Mouse (Mus musculus): ENCODE measurements around the gene Chid1. TPM values are rescaled to one million over a fixed set of nuclear protein-coding genes. Genes with fewer than 3 reads are reported as not detected.

Chid1 gene
- polyA plus RNA-seq, 1 experiment from 2014 or later = 52.6 TPM

DNA sequence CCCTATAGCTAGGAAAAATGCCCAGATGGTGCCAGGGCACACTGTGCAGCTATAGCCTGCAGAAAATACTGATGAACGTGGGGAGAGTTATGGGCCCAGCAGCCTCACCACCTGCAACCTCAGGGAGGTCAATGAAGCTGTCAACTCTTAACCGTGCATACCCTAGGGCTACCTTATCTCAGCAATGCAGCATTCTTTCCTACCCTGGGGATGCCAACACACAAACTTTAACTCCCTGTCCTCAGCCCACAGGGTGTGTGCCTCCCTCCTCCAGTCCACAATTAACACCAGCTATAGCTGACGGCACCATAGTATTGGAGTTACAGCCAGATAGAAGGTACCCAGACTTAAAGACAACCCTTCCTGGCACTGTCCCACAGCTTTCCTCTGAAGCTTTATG is 20.7 kb downstream of the Chid1 start:
- Histone ChIP-seq H3K27ac (no peak overlapping the region), H3K4me3 (replicated peaks) (no peak overlapping the region), H3K36me3 (no peaks in the 10 kb centered on the region; the same call in 1 of the 2 replicates), H3K4me2 (replicated peaks) (no peak overlapping the region), H3K9me3 (no peaks in the 10 kb centered on the region), H3K9ac (no peak overlapping the region), H3K4me1 (replicated peaks) (no peaks in the 10 kb centered on the region), H3K27me3 (replicated peaks) (no peaks in the 10 kb centered on the region)
- ATAC-seq = no peak
- WGBS = 79% methylated on average over 3 of the region's 3 CpGs

DNA sequence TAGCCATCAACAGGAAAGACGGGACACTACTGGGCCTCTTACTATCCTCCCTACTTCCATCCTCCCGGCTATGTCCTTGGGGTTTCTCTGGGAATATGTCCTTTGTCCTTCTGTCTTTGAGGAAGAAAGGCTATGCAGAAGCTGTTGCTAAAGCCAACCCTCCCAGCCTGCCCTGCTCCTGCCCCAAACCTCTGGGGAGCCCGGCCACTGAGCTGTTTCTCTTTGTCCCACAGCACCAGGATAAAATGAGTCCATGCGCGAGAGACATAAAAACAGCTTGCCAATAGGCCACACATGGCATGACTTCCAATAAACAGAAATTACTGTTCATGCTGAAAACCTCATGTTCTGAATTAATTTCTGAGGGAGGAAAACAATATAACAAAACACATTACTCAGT is 21.4 kb downstream of the Chid1 start:
- Histone ChIP-seq H3K9me3 (no peaks in the 10 kb centered on the region), H3K27me3 (replicated peaks) (no peaks in the 10 kb centered on the region), H3K4me3 (replicated peaks) (no peak overlapping the region), H3K9ac (no peak overlapping the region), H3K27ac (no peak overlapping the region), H3K36me3 (no peaks in the 10 kb centered on the region; the same call in 1 of the 2 replicates), H3K4me1 (replicated peaks) (no peaks in the 10 kb centered on the region), H3K4me2 (replicated peaks) (no peak overlapping the region)
- ATAC-seq = no peak
- 92% methylated on average over 5 of the region's 5 CpGs for WGBS

DNA sequence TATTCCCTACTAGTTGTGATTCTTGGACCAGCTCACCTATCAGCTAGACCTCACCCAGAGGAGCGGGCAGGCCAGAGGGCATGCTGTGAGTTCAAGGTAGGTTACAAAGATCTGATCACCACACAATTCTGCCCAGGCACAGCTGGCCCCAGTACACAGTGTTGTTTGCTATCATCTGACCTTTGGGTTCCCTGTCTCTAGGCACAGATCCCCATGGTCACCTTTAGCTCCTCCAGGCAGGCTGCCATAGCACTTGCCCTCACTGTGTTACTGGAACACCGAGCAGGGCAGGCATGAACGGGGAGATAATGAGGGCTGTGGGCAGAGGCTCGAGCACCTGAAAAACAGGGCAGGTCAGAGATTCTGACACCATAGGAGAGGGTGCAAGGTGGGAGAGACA is 22.0 kb downstream of the Chid1 start:
- H3K4me2 ChIP-seq (replicated peaks) = no peak overlapping the region
- H3K4me1 ChIP-seq (replicated peaks) = no peaks in the 10 kb centered on the region
- H3K27ac ChIP-seq = no peak overlapping the region
- no peaks in the 10 kb centered on the region; the same call in 1 of the 2 replicates for H3K36me3 ChIP-seq
- WGBS = 80% methylated on average over 4 of the region's 4 CpGs
- no peaks in the 10 kb centered on the region for H3K9me3 ChIP-seq
- H3K9ac ChIP-seq = no peak overlapping the region
- H3K4me3 ChIP-seq (replicated peaks) = no peak overlapping the region
- no peaks in the 10 kb centered on the region for H3K27me3 ChIP-seq (replicated peaks)
- no peak for ATAC-seq

DNA sequence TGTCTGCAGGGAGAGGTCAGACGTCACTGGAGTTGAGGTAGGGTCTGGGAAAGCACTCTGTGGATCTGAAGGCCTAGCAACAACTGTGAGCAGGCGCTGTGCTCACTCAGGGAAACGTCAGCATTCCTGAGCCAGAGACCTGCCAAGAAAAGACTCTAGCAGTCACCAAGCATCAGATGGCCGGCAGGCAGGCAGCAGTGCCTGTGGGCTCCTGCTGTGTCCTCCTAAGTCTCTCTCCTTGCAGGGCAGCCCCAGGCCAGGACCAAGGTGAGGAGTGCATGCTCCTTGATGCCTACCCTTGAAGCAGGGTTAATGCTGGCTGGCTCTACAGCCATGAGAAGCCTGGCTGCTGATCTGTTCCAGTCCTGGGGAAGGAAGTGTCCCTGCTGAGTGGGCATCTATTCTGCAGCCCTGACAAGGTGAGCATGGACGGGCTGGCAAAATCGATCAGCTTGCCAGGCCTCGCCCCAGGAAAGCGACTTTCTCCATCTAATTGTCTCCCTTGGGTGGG is 28.9 kb downstream of the Chid1 start:
- Histone ChIP-seq H3K27me3 (replicated peaks) (no peaks in the 10 kb centered on the region), H3K4me3 (replicated peaks) (no peak overlapping the region), H3K27ac (no peak overlapping the region), H3K9me3 (no peaks in the 10 kb centered on the region), H3K9ac (no peak overlapping the region), H3K4me2 (replicated peaks) (no peak overlapping the region), H3K4me1 (replicated peaks) (0 out of 2 replicates have a peak, but pooled peaks cover 2% of the 10 kb centered on the region), H3K36me3 (no peaks in the 10 kb centered on the region)
- no peak for ATAC-seq
- 74% methylated on average over 8 of the region's 8 CpGs for WGBS

DNA sequence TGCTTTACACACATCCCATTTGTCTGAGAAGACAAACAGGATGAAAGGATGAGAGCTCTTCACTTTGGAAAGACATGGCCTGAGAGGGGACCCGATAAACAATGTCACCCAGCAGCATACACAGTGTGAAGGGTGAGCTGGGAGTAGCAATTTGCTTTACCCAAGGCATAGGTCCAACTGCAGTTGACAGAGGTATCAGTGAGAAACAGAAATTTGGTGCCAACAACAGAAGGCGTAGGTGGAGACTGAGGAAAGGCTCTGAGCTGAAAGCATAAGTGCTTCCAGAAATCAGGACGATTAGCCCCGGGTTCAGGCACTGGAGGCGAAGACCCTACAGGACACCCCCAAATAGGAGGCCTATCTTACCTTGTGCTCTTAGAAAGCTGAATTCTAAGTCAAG is 29.5 kb downstream of the Chid1 start:
- Histone ChIP-seq H3K9ac (no peak overlapping the region), H3K27me3 (replicated peaks) (no peaks in the 10 kb centered on the region), H3K27ac (no peak overlapping the region), H3K4me2 (replicated peaks) (no peak overlapping the region), H3K4me3 (replicated peaks) (no peak overlapping the region), H3K4me1 (replicated peaks) (0 out of 2 replicates have a peak, but pooled peaks cover 4% of the 10 kb centered on the region), H3K36me3 (no peaks in the 10 kb centered on the region), H3K9me3 (no peaks in the 10 kb centered on the region)
- no peak for ATAC-seq
- 90% methylated on average over 5 of the region's 5 CpGs for WGBS

DNA sequence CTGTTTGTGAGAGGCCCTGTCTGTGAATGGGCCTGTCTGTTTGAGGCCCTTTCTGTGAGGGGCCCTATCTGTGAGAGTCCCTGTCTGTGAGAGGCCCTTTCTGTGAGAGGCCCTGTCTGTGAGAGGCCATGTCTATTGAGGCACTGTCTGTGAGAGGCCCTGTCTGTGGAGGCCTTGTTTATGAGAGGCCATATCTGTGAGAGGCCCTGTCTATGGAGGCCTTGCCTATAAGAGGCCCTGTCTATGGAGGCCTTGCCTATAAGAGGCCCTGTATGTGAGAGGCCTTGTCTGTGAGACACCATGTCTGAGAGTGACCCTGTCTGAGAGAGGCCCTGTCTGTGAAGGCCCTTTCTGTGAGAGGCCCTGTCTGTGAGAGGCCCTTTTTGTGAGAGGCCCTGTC is 31.5 kb downstream of the Chid1 start:
- H3K9ac ChIP-seq = no peak overlapping the region
- peak overlapping the region; percentile 23; the same call in 1 of the 2 replicates for H3K27ac ChIP-seq
- H3K4me1 ChIP-seq (replicated peaks) = 0 out of 2 replicates have a peak, but pooled peaks cover 4% of the 10 kb centered on the region
- no peak overlapping the region for H3K4me3 ChIP-seq (replicated peaks)
- no peak overlapping the region for H3K4me2 ChIP-seq (replicated peaks)
- H3K36me3 ChIP-seq = no peaks in the 10 kb centered on the region
- ATAC-seq = peak; percentile 84
- H3K27me3 ChIP-seq (replicated peaks) = no peaks in the 10 kb centered on the region
- no peaks in the 10 kb centered on the region for H3K9me3 ChIP-seq

DNA sequence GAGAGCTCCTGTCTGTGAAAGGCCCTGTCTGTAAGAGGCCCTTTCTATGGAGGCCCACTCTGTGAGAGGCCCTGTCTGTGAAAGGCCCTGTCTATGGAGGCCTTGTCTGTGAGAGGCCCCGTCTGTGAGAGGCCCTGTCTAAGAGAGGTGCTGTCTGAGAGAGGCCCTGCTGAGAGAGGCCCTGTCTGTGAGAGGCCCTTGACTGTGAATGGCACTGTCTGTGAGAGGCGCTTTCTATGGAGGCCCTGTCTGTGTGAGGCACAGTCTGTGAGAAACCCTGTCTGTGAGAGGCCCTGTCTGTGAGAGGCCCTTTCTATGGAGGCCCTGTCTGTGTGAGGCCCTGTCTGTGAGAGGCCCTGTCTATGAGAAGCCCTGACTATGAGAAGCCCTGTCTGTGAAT is 33.4 kb downstream of the Chid1 start:
- H3K4me1 ChIP-seq (replicated peaks) = 0 out of 2 replicates have a peak, but pooled peaks cover 4% of the 10 kb centered on the region
- no peaks in the 10 kb centered on the region for H3K36me3 ChIP-seq
- WGBS = 73% methylated on average over 2 of the region's 2 CpGs
- no peaks in the 10 kb centered on the region for H3K27me3 ChIP-seq (replicated peaks)
- no peaks in the 10 kb centered on the region for H3K9me3 ChIP-seq
- H3K27ac ChIP-seq = no peak overlapping the region
- no peak overlapping the region for H3K9ac ChIP-seq
- H3K4me2 ChIP-seq (replicated peaks) = no peak overlapping the region
- no peak overlapping the region for H3K4me3 ChIP-seq (replicated peaks)
- peak; percentile 32; the same call in 1 of the 2 replicates for ATAC-seq

DNA sequence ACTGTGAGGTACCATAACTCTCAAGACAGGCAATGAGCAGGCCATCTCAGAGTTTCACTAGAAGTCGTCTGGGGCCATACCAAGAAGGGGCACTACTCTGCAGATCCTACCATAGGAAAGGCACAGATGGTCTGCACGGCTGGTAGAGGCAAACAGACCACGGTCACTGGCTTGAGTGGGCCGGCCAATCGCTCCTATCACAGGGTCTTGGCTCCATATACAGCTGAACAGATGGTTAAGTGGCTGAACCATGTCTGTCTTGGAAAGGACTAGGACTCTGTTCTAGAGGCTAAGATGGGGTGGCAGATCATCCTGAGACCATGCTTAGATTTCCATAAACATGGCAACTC is 37.1 kb downstream of the Chid1 start:
- Histone ChIP-seq H3K36me3 (no peaks in the 10 kb centered on the region), H3K9me3 (no peaks in the 10 kb centered on the region), H3K4me3 (replicated peaks) (no peak overlapping the region), H3K9ac (no peak overlapping the region), H3K4me1 (replicated peaks) (0 out of 2 replicates have a peak, but pooled peaks cover 4% of the 10 kb centered on the region), H3K27me3 (replicated peaks) (no peaks in the 10 kb centered on the region), H3K4me2 (replicated peaks) (no peak overlapping the region), H3K27ac (no peak overlapping the region)
- no peak for ATAC-seq
- 92% methylated on average over 5 of the region's 5 CpGs for WGBS

DNA sequence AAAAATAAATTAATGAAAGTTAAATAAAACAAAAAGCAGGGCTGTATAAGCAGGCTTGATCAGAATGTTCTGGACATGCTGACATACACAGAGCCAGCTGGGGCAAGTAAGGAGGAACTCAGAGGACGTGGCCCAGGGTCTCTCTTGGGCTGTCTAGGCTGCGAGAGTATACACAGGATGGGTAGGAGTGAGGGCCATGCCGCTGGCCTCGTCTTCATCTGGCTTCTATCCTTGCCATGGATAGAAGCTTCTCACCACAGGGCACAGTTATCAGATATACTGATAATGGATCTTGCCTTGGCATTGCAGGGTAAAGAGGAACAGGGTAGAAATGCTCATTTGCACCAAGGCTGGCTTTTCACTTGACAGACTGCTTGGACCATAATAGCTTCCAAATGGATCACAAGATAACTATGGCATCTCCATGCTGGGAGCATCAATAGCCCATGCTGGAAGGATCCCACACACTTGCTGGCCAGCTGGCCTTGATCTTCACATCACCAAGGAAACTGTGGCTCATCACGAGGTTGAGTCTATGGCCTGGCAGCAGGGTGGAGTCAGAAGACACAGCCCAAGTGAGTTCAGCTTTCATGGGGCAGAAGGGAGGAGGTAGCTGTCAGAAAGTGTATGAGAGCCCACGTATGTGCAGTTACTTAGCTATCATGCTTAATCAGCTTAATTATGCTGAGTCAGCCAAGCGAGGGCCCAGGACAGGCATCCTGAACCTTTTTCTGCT is 37.7 kb downstream of the Chid1 start:
- ATAC-seq = no peak
- H3K4me1 ChIP-seq (replicated peaks) = 0 out of 2 replicates have a peak, but pooled peaks cover 4% of the 10 kb centered on the region
- 83% methylated on average over 7 of the region's 7 CpGs for WGBS
- no peak overlapping the region for H3K27ac ChIP-seq
- H3K4me2 ChIP-seq (replicated peaks) = no peak overlapping the region
- no peak overlapping the region for H3K9ac ChIP-seq
- H3K9me3 ChIP-seq = no peaks in the 10 kb centered on the region
- no peaks in the 10 kb centered on the region for H3K27me3 ChIP-seq (replicated peaks)
- H3K36me3 ChIP-seq = no peaks in the 10 kb centered on the region
- no peak overlapping the region for H3K4me3 ChIP-seq (replicated peaks)

DNA sequence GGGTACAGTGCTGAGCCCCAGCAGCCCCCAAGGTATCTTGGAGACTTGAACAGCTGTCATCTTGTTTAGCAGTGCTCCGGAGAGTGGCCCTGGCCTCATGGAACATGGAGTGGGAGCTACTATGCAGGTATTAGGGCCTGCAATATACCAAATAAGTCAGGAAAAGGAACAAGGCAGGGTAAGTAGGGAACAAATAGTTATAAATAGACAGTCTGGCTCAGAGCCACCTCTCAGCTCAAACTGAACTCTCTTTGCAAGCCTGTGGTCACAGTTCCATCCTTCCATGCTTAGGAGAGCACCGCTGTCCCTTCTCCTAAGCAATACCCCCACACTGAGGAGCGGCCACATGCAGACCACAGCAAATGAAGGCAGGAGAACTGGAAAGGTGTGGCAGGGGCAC is 42.1 kb downstream of the Chid1 start:
- Histone ChIP-seq H3K4me1 (replicated peaks) (no peaks in the 10 kb centered on the region), H3K9ac (no peak overlapping the region), H3K9me3 (no peaks in the 10 kb centered on the region), H3K4me3 (replicated peaks) (no peak overlapping the region), H3K27me3 (replicated peaks) (no peaks in the 10 kb centered on the region), H3K4me2 (replicated peaks) (no peak overlapping the region), H3K27ac (no peak overlapping the region), H3K36me3 (0 out of 2 replicates have a peak, but pooled peaks cover 3% of the 10 kb centered on the region)
- ATAC-seq = no peak
- 95% methylated on average over 3 of the region's 3 CpGs for WGBS

DNA sequence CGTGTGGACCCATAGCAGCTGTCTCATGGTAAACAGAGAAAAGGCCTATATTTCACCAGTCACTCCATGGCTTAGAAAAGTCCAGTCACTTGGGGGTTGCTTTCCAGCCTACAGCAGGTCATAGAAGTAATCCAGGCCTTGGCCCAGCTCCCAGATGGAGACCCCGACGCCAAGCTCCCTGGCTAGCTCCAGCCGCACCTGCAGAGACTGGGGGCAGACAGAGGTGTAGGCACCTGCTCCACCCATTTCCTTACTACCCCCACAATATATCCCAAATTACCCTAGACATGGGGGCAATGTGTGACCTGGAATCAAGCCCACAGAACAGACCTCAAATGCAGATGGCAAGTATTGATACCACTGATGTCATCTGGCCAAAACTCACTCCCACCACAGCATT is 43.7 kb downstream of the Chid1 start:
- Histone ChIP-seq H3K27me3 (replicated peaks) (no peaks in the 10 kb centered on the region), H3K4me2 (replicated peaks) (no peak overlapping the region), H3K36me3 (peaks cover 8% of the 10 kb centered on the region), H3K9me3 (no peaks in the 10 kb centered on the region), H3K4me3 (replicated peaks) (no peak overlapping the region), H3K9ac (no peak overlapping the region), H3K4me1 (replicated peaks) (no peaks in the 10 kb centered on the region), H3K27ac (no peak overlapping the region)
- WGBS = 89% methylated on average over 4 of the region's 4 CpGs
- ATAC-seq = no peak

DNA sequence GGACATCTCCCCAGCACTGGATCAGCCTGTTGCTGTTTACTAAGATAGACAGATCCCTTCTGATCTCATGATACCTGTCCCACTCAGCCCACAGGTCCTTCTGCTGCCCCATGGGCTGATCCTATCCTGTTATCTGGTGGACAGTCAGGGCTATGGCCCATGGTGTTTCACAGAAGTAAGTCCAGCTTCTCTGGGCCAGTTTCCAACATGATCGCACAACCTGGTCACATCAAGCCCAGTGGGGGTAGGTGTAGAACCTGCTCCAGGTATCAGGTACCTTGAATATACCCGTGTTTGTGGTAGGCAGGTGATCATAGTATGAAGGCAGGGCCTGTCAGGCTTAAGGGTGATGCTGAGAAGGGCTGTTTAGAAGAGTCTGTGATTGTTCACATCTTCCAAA is 44.3 kb downstream of the Chid1 start:
- Histone ChIP-seq H3K4me1 (replicated peaks) (no peaks in the 10 kb centered on the region), H3K9me3 (no peaks in the 10 kb centered on the region), H3K4me3 (replicated peaks) (no peak overlapping the region), H3K27ac (no peak overlapping the region), H3K27me3 (replicated peaks) (no peaks in the 10 kb centered on the region), H3K36me3 (peaks cover 8% of the 10 kb centered on the region), H3K9ac (no peak overlapping the region), H3K4me2 (replicated peaks) (no peak overlapping the region)
- ATAC-seq = no peak
- WGBS = 84% methylated on average over 2 of the region's 2 CpGs

DNA sequence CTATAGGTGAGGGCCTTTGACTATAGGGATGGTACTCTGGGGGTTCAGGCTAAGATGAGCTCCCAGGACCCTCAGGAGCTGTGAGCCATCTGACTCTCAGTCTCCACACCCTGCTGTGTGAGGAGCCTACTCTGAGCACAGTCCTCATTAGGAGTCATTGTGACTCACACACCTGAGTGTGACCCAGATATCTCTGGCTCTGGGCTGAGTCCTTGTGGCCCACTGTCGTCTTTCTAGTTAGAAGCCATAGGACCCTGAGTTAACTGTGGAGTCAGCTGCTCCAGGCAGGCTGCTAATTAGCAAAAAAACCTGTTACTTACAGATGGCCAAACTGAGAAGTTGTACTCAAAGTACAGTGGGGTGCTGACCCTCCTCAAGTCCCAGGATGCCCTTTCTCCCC is 45.9 kb downstream of the Chid1 start:
- H3K27ac ChIP-seq = no peak overlapping the region
- peaks cover 8% of the 10 kb centered on the region for H3K36me3 ChIP-seq
- no peak overlapping the region for H3K4me2 ChIP-seq (replicated peaks)
- H3K9ac ChIP-seq = no peak overlapping the region
- H3K4me1 ChIP-seq (replicated peaks) = no peaks in the 10 kb centered on the region
- no peaks in the 10 kb centered on the region for H3K9me3 ChIP-seq
- WGBS = 77% methylated on average over 1 of the region's 1 CpGs
- no peaks in the 10 kb centered on the region for H3K27me3 ChIP-seq (replicated peaks)
- ATAC-seq = no peak
- no peak overlapping the region for H3K4me3 ChIP-seq (replicated peaks)
